Mouse (Mus musculus) urinary bladder, postnatal 4 days (tissue): Measurements from ENCODE around the gene Ptcd2.
A peak's percentile ranks its signal among the peaks of the same experiment; 100 is the strongest.
"Not testable (repeated sequence)": the region's sequence is repeated elsewhere in the genome, so short reads cannot be mapped to it uniquely, and the experiment has no call there.

Experiments
- DNase-seq, 2 experiments: peaks; one replicate each; pipeline ENCODE4 v3.0.0; 2021 to 2022; ENCODE audit warnings: low spot score in 2 of 2

The Ptcd2 gene

DNA sequence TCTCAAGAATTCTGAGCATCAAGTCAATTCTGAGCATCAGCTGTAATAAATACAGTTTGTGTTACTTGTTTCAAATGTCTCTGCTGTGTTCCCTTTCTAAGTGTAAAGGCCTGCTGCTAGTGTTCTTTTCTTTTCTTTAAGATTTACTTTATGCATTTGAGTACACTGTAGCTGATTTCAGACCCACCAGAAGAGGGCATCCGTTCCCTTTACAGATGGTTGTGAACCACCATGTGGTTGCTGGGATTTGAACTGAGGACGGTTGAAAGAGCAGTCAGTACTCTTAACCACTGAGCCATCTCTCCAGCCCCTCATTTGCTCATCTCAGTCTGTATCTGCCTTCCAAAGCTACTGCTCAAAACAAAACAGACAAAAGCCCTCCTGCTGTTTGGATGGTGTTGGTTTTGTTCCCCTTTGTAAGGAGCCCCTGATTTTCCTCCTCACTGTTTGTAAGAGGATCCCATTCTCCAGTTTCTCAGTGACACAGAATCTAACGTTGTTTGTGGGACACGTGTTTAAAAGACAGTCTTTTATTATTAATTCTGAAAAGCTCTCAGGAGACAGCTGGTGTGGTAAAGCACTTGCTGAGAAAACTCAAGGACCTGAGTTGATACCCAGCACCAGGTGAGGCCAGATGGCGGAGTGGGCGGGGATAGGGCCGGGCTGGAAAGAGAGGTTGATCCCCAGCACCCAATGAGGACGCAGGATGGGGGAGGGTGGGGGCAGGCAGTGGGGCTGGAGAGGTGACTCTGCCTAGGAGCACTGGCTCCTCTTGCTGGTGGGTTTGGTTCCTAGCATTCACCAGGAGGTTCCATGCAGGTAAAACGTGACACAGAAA lies 12.1 kb upstream of the Ptcd2 start:
- no peak for DNase-seq

DNA sequence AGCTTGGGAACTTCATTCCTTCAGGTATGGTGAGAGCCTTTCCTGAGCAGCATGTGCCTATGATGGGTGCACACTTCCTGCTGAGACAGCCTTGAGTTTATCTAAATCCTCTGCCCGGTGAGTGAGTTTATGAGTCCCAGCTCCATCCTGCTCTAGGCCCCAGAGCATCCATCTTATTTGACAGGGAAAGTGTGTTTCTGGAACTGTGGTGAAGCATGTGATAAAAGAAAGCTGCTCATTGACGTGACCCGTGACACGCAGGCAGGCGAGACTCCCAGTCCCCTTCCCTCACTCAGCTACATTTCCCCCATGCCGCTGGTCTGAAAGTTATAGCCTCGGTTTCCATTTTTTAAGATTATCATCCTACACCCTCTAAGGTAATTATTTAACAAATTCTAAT lies 11.4 kb upstream of the Ptcd2 start:
- DNase-seq = no peak

- no peak for DNase-seq
Observed at GRCm38 (mm10) chr13:99355072-99355471, 10.6 kb upstream of the Ptcd2 start.

DNA sequence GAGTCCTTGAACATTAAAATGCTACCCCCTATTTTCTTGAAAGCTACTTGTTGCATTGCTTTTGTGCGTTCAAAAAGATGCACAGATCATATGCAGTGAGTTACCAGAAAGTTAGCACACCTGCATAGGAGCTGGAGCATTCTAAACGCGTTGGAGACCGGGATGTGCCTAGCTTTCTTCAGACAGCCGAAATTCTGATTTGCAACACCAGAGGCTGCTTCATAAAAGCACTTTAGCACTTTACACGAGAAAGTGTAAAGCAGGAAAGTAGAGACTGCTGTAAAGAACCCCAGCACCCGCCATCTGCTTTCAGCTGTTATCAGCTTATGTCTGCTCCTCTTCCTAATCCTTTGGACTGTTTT lies 9.0 kb upstream of the Ptcd2 start:
- DNase-seq = no peak

DNA sequence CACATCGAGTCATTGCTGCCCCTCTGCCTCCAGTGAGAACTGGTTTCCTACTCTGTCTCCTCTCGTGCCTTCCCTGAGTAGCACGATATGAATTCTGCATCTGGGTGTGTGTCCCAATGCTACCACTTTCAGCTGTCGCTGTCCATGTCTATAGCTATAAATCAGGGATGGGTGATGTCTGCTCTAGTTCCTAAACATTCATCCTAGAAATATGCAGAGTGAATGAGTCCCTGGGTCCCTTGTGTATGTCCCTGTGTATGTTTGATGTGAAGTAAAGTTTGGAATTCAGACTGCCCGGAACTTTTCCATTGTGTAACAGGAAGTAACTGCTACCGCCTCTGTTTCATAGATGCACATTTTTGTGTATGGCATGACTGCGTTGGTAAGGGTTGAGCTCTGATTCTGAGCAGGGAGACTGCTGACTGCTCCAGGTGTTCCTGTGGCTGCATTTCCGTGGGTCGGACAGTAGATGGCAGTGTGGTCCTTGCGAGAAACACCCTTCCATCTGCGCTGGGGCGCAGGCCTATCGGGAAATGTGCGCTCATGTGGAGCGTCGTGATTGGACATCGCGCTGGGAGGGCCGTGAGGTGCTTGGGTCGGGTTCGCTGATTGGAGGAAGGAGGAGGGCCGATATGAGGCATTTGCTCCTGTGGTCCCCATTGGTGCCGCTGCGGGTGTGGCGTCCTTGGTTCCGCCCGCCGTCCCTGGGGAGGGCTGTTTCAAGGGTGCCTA lies 8.4 kb upstream of the Ptcd2 start:
- peak; percentile 92 for DNase-seq

GRCm38 (mm10) chr13:99351596-99351995 lies 7.1 kb upstream of the Ptcd2 start:
- DNase-seq = no peak

DNA sequence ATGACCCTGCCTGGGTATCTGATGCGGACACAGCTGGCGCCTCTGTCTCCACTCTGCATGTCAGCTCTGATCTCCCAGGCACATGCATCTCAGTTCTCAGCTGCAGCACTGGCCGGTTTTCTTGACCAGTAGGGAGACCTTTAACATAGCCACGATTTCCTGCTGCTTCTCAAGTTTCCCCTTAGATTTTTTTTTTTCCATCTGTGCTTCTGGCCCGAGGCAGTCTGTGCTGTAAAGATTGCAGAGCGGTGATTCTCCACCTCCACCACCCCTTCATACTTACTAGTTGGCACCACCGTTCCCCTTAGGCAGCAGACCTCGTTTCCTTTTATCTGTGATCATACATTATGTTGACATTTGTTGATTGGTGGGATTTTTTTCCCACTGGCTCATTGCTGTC lies 6.7 kb upstream of the Ptcd2 start:
- DNase-seq = no peak

DNA sequence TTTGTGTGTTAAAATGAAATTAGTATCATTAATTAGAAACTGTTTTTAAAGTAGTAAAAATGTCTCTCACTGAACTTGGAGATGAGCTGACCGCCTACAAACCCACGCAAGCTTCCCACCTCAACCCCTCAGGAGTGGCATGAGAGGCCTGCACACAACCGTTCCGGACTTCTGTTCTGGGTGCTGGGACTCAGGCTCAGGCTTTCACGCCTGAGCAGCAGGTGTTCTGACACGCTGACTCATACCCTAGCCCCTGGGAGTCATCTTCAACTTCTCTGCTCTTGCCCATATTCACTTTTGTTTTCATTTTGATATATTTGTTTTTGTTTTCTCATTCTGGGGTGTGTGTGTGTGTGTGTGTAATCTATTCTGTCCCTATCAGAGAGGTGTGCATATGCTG lies 5.5 kb upstream of the Ptcd2 start:
- DNase-seq = no peak

GRCm38 (mm10) chr13:99343876-99344598 lies 468 bp downstream of the Ptcd2 start:
- no peak for DNase-seq

DNA sequence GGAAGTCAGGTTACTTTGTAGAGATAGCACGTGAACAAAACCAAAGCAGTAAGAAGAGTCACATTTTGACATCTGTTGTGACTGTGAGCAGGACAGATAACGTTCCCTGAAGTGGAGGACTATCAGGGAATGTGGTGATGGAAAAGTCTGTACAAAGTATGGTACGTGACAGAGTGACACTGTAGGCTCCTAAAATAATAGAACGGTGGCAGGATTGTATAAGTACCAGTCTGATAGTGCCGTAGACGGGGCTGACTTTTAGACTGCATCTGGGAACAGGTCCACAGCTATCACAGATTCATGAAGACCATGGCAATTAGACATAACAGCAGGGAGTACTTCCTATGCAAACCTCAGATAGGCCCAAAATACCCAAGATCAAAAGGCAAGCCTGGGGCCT lies 3.0 kb downstream of the Ptcd2 start:
- DNase-seq = no peak

GRCm38 (mm10) chr13:99337510-99337909 lies 7.0 kb downstream of the Ptcd2 start:
- no peak for DNase-seq

DNA sequence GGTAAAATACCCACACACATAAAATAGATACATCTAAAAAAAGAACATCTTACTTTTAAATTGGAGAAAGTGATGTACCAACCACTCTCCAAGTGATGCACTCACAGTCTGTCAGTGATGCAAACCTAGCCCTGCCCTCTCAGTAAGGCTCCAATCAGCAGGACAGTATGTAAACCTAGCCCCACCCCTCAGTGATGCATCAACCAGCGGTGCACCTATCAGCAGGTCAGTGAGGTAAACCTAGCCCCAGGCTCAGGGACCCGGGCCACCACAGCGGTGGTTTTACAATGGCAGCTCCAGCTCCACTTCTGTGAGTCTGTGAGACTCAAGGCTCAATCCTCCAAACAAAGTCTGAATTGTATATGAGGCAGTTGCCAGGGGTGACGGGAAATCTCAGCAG lies 13.2 kb downstream of the Ptcd2 start:
- DNase-seq = no peak

DNA sequence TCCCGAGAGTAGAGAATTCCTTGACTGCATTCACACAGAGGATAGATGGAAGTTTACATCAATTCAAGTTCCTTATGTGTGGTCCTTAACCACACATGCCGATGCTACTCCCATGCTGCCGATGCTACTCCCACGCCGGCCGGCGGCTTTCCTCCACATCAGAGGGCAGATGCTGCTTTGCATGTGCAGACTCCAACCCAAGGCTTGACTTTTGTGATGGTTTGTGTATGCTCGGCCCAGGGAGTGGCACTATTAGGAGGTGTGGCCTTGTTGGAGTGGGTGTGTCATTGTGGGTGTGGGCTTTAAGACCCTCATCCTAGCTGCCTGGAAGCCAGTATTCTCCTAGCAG lies 20.2 kb downstream of the Ptcd2 start:
- not testable (repeated sequence) for DNase-seq

DNA sequence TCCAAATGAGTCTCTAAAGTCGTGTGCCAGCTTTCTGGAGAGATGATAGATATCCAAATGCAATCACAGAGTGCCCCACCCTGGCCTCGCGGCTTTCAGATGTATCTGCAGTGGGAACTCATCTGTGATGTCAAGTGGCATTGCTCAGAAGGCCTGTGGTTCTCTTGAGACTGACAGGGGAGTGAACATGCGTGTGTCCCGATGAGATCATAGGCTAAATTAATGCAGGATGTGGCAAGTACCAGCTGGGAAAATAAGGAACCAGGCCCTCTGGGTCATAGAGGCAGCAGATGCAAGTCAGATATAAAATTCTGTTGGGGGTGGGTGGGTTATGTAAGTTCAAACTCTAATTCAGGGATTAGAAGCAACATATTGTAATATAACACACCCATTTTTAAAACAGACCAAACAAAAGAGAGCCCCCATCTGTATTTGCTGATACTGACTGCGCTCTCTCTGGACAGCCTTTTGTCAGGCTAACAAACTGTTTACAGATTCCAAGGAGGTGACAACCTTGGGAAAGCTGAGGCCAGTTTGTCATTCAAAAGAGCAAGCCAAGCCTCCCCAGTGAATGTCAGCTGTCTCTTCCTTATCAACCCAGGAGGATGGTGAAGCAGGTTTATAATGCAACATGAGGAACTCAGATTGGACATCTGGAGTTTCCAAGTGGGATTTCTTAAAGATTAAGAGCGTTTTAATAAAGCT lies 20.7 kb downstream of the Ptcd2 start:
- DNase-seq = no peak

DNA sequence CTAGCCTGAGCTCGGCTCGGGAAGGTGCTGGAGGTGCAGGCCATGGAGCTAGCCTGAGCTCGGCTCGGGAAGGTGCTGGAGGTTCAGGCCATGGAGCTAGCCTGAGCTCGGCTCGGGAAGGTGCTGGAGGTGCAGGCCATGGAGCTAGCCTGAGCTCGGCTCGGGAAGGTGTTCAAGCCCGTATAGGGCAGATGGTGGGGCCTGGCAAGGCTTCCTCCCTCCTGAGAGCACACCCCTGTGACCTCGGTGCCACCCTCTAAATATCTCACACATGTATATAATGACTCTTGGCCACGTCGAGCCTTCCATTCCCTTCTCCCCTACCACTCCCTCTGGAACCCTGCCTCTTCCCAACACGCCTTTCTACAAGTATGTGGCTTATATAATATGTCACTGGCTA lies 21.6 kb downstream of the Ptcd2 start:
- not testable (repeated sequence) for DNase-seq

DNA sequence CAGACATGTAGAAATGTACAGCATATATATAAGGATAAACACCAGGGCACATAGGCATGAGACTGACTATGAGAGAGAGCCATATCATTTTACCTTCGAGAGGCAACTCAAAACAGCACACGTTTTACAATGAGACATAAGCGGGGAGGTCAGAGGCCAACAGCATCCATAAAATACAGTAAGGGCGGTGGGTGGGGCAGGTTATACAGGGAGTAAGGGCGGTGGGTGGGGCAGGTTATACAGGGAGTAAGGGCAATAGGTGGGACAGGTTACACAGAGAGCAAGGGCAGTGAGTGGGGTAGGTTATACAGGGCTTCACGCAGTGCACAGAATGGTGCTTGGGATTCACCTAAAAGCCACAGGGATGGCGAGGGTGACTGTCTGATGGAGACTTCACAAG lies 24.1 kb downstream of the Ptcd2 start:
- DNase-seq = no peak

DNA sequence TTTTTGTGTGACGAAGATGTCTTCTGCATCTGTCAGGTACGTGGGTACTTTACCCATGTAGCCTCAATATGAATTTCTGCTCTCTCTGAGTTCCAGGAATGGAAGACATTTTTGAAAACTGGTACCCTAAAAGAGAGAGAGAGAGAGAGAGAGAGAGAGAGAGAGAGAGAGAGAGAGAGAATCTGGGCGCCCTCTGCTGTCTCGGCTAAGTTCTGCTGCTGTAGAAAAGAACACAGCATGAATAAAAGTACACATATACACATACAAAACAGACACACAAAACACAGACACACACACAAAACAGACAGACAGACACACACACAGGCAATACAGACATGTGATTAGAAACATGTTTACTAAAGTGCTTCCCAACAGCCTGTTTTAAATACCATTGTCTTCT lies 27.4 kb downstream of the Ptcd2 start:
- DNase-seq = no peak

DNA sequence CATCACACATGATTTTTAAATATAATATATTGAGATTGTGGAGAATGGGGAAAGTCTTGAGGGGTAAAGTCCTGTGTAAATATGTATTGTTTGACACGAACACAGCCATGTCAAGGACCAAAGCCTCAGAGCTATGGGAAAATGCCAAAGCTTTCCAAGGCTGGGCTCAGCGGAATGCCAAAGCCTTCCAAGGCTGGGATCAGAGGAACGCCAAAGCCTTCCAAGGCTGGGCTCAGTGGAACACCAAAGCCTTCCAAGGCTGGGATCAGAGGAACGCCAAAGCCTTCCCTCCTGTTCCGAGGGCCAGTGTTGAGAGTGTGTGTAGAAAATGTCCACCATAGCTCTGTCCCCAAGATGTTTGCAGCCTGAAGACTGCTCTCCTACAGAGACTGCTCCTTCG lies 28.1 kb downstream of the Ptcd2 start:
- DNase-seq = no peak

- no peak for DNase-seq
Observed at GRCm38 (mm10) chr13:99314657-99315181, 29.8 kb downstream of the Ptcd2 start.

- DNase-seq = no peak
Observed at GRCm38 (mm10) chr13:99314098-99314497, 30.4 kb downstream of the Ptcd2 start.

- DNase-seq = peak in 1 of 2 experiments; percentile 22
Observed at GRCm38 (mm10) chr13:99308393-99308792, 36.1 kb downstream of the Ptcd2 start.

- DNase-seq = no peak
Observed at GRCm38 (mm10) chr13:99307930-99308359, 36.6 kb downstream of the Ptcd2 start.
